In the genomic region with DNA sequence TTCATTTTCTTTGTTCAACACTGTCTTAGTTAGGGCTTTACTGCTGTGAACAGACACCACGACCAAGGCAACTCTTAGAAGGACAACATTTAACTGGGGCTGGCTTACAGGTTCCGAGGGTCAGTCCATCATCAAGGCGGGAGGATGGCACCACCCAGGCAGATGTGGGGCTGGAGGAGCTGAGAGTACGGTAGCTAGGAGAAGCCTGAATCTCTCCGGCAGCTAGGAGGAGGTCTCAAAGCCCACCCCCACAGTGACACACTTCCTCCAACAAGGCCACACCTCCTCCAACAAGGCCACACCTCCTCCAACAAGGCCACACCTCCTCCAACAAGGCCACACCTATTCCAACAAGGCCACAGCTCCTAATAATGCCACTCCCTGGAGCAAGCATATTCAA, we compare ENCODE assay signal across 2 mouse cellular contexts. TPM values are rescaled to one million over a fixed set of nuclear protein-coding genes. Genes with fewer than 3 reads are reported as not detected.
"Had no signal": no experiment of that assay in that cellular context is flagged by ENCODE, and none has a peak within 500 bp of the region (broad histone marks: within the 10 kb centered on the region; RNA-seq: fewer than 3 reads in every experiment).

No protein-coding gene starts in this region.

RNA-seq across cellular contexts. Expression of gene Grhl3, which starts 41.9 kb away (rescaled TPM):
- polyA plus RNA-seq: gonadal fat pad, adult 2 months; inflammation-experienced regulatory T-cells, adult 6 months had no signal
